Mouse (Mus musculus) hindbrain, embryonic 13.5 days (tissue): ENCODE data around the gene Pgam5. TPM values are rescaled to one million over a fixed set of nuclear protein-coding genes. Genes with fewer than 3 reads are reported as not detected.

Source experiments
- ATAC-seq: fragments of 200-750 bp; cut with Nextera tagmentation; 2 replicates; pipeline ENCODE4 v1.8.0; 2017; ENCODE audit warnings: moderate TSS enrichment; ENCODE audit not compliant: low FRiP score
- H3K27ac ChIP-seq: fragments of 300-500 bp; sonication (generic); 2 replicates; pipeline ENCODE4 v1.5.1; 2015; ENCODE audit warnings: inconsistent platforms, mild to moderate bottlenecking, moderate library complexity
- H3K27me3 ChIP-seq: fragments of 300-500 bp; sonication (generic); 2 replicates; pipeline ENCODE4 v1.6.1; 2015; ENCODE audit warnings: mild to moderate bottlenecking, inconsistent platforms
- H3K36me3 ChIP-seq: fragments of 300-500 bp; sonication (generic); 2 replicates; pipeline ENCODE4 v1.6.1; 2015; ENCODE audit warnings: mild to moderate bottlenecking, inconsistent platforms
- H3K4me1 ChIP-seq: fragments of 300-500 bp; sonication (generic); replicated peaks from 2 replicates; pipeline ENCODE4 v1.6.1; 2015; ENCODE audit warnings: inconsistent platforms
- H3K4me2 ChIP-seq: fragments of 300-500 bp; sonication (generic); 2 replicates; pipeline ENCODE4 v1.6.1; 2015; ENCODE audit warnings: inconsistent platforms, mild to moderate bottlenecking, moderate library complexity
- H3K4me3 ChIP-seq: fragments of 300-500 bp; sonication (generic); 2 replicates; pipeline ENCODE4 v1.5.1; 2015; ENCODE audit warnings: mild to moderate bottlenecking, inconsistent platforms
- H3K9ac ChIP-seq: fragments of 300-500 bp; sonication (generic); 2 replicates; pipeline ENCODE4 v1.6.1; 2015; ENCODE audit warnings: mild to moderate bottlenecking, inconsistent platforms
- H3K9me3 ChIP-seq: fragments of 300-500 bp; sonication (generic); 2 replicates; pipeline ENCODE4 v1.6.1; 2016; ENCODE audit warnings: inconsistent platforms
- WGBS: fragments of 180-500 bp; shearing (Covaris S2); methylation state at CpG from one replicate; pipeline ENCODE4 v1.1.7; 2015; 5-methylcytosine and 5-hydroxymethylcytosine counted together
- polyA plus RNA-seq: library from polyadenylated mRNA; unstranded; fragments of >200 nt; fragmentation: Nextera tagmentation; extraction: Ambion mirVana; gene quantifications from 2 replicates; pipeline ENCODE4 v1.2.1, GENCODE M21; 2015

Gene Pgam5
- 89.4 and 93.9 TPM in 2 replicates for polyA plus RNA-seq

- Histone ChIP-seq H3K4me2 (peak within 1 kb of the TSS; percentile 99), H3K27ac (peak within 1 kb of the TSS; percentile 76), H3K4me3 (peak within 1 kb of the TSS; percentile 98), H3K9me3 (no peaks in the 10 kb centered on the region), H3K36me3 (peaks cover 33% of the 10 kb centered on the region), H3K9ac (peak within 1 kb of the TSS; percentile 96), H3K4me1 (peaks cover 18% of the 10 kb centered on the region), H3K27me3 (no peaks in the 10 kb centered on the region)
- ATAC-seq, result peak; percentile 87
- WGBS, result under 1% methylated on average over 62 of the region's 66 CpGs
Measured at GRCm38 (mm10) chr5:110269141-110270101, at the start of gene Pgam5. Gene Pgam5, minus strand, starts transcription at chr5:110269913.

DNA sequence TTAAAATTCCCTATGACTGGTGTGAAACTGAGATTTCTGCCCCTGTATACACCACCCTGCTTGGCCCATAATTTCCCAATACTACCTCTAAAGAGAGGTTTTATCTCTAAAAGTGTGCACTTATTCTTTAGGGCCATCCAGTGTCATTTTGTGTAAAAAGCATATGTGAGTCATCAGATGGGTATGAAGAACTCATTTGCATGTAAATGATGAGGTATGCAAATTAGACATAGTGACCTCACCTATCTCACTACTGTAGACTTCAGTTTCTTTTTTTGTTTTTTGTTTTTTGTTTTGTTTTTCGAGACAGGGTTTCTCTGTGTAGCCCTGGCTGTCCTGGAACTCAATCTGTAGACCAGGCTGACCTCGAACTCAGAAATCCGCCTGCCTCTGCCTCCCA is 43.4 kb upstream of the Pgam5 start:
- Histone ChIP-seq H3K36me3 (peaks cover 32% of the 10 kb centered on the region), H3K9me3 (no peaks in the 10 kb centered on the region), H3K9ac (no peak overlapping the region), H3K4me1 (no peaks in the 10 kb centered on the region), H3K27ac (no peak overlapping the region), H3K27me3 (no peaks in the 10 kb centered on the region), H3K4me3 (no peak overlapping the region), H3K4me2 (no peak overlapping the region)
- no peak for ATAC-seq
- 94% methylated on average over 3 of the region's 3 CpGs for whole genome bisulfite sequencing

GRCm38 (mm10) chr5:110308861-110309260 is 39.1 kb upstream of the Pgam5 start:
- Histone ChIP-seq H3K9me3 (no peaks in the 10 kb centered on the region), H3K27ac (no peak overlapping the region), H3K4me2 (no peak overlapping the region), H3K4me1 (no peaks in the 10 kb centered on the region), H3K9ac (no peak overlapping the region), H3K4me3 (no peak overlapping the region), H3K36me3 (peaks cover 54% of the 10 kb centered on the region), H3K27me3 (no peaks in the 10 kb centered on the region)
- no peak for ATAC-seq
- WGBS, result 94% methylated on average over 7 of the region's 7 CpGs

DNA sequence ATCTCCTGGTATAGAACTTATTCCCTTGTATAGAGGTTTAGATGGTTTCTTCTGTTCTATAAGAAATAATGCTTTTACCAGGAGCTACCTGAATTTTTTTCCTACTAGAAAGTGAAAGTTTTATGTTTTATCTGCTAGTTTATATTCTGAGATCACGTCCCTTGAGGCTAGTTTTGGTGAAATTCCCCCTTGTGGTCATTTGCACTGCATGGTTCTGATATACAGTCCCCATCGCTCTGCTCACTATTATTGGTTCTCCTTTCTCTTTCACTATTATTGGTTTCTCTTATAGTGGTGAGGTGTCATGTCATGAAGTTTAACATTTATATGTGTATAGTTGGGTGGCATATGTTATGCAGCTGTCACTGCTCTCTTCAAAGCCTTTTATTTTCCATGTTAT is 30.9 kb upstream of the Pgam5 start:
- Histone ChIP-seq H3K9ac (no peak overlapping the region), H3K4me2 (no peak overlapping the region), H3K27me3 (no peaks in the 10 kb centered on the region), H3K27ac (no peak overlapping the region), H3K4me1 (no peaks in the 10 kb centered on the region), H3K4me3 (no peak overlapping the region), H3K9me3 (no peaks in the 10 kb centered on the region), H3K36me3 (peaks cover 55% of the 10 kb centered on the region)
- 96% methylated on average over 2 of the region's 2 CpGs for WGBS
- no peak for ATAC-seq

DNA sequence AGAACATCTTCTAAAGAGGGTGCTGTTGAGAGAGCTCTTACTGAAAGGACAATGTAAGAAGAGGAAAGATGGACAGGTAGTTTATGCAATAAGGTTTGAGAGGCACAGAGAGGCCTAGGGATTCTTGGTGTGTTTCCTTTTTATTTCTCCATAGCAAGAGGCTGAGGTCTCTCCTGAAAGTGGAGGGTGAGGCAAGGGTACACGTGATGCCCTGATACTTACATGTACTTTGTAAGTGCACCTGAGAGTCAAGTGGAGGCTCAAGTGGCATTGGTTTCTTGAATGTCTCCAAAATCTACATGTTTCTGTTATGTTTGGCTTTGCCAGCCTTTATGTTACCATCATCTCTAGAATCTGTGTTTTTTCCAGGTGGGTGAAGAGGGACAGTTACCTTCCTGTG is 26.9 kb upstream of the Pgam5 start:
- ATAC-seq, result no peak
- Histone ChIP-seq H3K9ac (no peak overlapping the region), H3K9me3 (no peaks in the 10 kb centered on the region), H3K36me3 (peaks cover 46% of the 10 kb centered on the region), H3K4me2 (no peak overlapping the region), H3K4me3 (no peak overlapping the region), H3K4me1 (no peaks in the 10 kb centered on the region), H3K27ac (no peak overlapping the region), H3K27me3 (no peaks in the 10 kb centered on the region)
- 100% methylated on average over 1 of the region's 1 CpGs for WGBS

GRCm38 (mm10) chr5:110291649-110292048 is 21.9 kb upstream of the Pgam5 start:
- Histone ChIP-seq H3K4me1 (peaks cover 5% of the 10 kb centered on the region; the same call in 1 of the 2 replicates), H3K9ac (no peak overlapping the region), H3K4me2 (no peak overlapping the region), H3K4me3 (no peak overlapping the region), H3K36me3 (peaks cover 32% of the 10 kb centered on the region), H3K27me3 (no peaks in the 10 kb centered on the region), H3K27ac (no peak overlapping the region), H3K9me3 (no peaks in the 10 kb centered on the region)
- 88% methylated on average over 1 of the region's 1 CpGs for WGBS
- no peak for ATAC-seq

DNA sequence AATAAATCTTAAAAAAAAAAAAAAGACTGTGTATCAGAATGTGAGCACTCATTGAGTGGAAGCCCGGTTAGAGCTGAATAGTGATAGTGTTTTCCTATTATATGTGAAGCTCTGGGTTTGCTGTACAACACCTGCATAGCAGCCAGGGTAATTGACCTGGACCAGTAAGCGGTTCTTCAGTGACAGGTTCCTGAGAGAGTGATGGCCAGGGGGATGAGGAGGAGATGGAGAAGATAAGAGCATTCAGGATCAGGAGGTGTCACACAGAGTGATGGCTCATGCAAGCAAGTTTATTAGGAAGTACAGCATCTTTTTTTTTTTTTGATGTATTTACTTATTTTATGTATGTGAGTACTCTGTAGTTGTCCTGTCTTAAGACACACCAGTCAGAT is 17.4 kb upstream of the Pgam5 start:
- H3K9me3 ChIP-seq, result no peaks in the 10 kb centered on the region
- H3K36me3 ChIP-seq, result peaks cover 10% of the 10 kb centered on the region
- H3K27me3 ChIP-seq, result peaks cover 23% of the 10 kb centered on the region
- H3K4me3 ChIP-seq, result peak overlapping the region; percentile 74; the same call in 1 of the 2 replicates
- peaks cover 14% of the 10 kb centered on the region; the same call in 1 of the 2 replicates for H3K4me1 ChIP-seq
- WGBS, result 77% methylated on average over 2 of the region's 2 CpGs
- H3K4me2 ChIP-seq, result peak overlapping the region; percentile 91
- no peak overlapping the region for H3K9ac ChIP-seq
- H3K27ac ChIP-seq, result no peak overlapping the region
- no peak for ATAC-seq

DNA sequence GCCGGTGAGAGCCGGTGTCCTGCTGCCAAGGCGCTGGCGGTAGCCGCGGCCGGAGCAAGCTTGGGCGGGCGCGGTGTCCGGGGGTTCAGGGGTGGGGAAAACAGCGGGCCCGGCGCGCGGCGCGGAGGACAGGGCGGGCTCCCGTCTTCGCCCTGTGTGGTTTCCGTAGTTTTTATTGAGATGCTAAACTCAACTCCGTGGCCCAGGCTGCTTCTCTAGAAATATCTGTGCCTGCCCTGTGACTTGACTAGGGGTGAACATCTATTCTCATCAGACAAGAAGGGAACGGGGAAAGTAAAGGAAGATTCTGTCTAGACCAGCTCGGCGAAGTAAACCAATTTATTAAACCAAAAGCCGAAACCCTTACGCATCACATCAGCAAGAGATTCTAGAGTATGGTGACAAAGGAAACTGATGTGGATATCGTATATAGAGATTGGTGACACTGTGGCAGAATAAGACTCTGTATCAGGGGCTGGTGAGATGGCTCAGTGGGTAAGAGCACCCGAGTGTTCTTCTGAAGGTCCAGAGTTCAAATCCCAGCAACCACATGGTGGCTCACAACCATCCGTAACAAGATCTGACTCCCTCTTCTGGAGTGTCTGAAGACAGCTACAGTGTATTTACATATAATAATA is 16.9 kb upstream of the Pgam5 start:
- WGBS, result 2% methylated on average over 31 of the region's 31 CpGs
- ATAC-seq, result peak; percentile 74; the same call in 1 of the 2 replicates
- H3K9me3 ChIP-seq, result no peaks in the 10 kb centered on the region
- peak overlapping the region; percentile 91 for H3K4me2 ChIP-seq
- H3K9ac ChIP-seq, result peak overlapping the region; percentile 82
- no peak overlapping the region for H3K27ac ChIP-seq
- peaks cover 14% of the 10 kb centered on the region; the same call in 1 of the 2 replicates for H3K4me1 ChIP-seq
- H3K27me3 ChIP-seq, result peaks cover 23% of the 10 kb centered on the region
- peaks cover 7% of the 10 kb centered on the region for H3K36me3 ChIP-seq
- peak overlapping the region; percentile 74 for H3K4me3 ChIP-seq

GRCm38 (mm10) chr5:110285770-110286445 is 16.2 kb upstream of the Pgam5 start, which contains the start of the genes Pxmp2 and Pole:
Gene Pxmp2, minus strand, starts transcription at chr5:110286186.
Gene Pole, plus strand, starts transcription at chr5:110286306.
- H3K4me1 ChIP-seq, result peaks cover 14% of the 10 kb centered on the region; the same call in 1 of the 2 replicates
- under 1% methylated on average over 58 of the region's 64 CpGs for WGBS
- peak within 1 kb of the TSS; percentile 91 for H3K4me2 ChIP-seq
- ATAC-seq, result peak; percentile 98
- peak within 1 kb of the TSS; percentile 82 for H3K9ac ChIP-seq
- no peaks in the 10 kb centered on the region for H3K9me3 ChIP-seq
- peak within 1 kb of the TSS; percentile 74 for H3K4me3 ChIP-seq
- H3K27ac ChIP-seq, result no peak within 1 kb of the TSS
- H3K27me3 ChIP-seq, result peaks cover 23% of the 10 kb centered on the region
- H3K36me3 ChIP-seq, result peaks cover 2% of the 10 kb centered on the region; the same call in 1 of the 2 replicates

GRCm38 (mm10) chr5:110285156-110285555 is 15.4 kb upstream of the Pgam5 start:
- ATAC-seq, result no peak
- H3K4me3 ChIP-seq, result peak overlapping the region; percentile 74
- H3K4me2 ChIP-seq, result peak overlapping the region; percentile 91
- H3K4me1 ChIP-seq, result peaks cover 14% of the 10 kb centered on the region; the same call in 1 of the 2 replicates
- peaks cover 23% of the 10 kb centered on the region for H3K27me3 ChIP-seq
- H3K9ac ChIP-seq, result peak overlapping the region; percentile 82; the same call in 1 of the 2 replicates
- H3K9me3 ChIP-seq, result no peaks in the 10 kb centered on the region
- H3K27ac ChIP-seq, result no peak overlapping the region
- WGBS, result 6% methylated on average over 15 of the region's 15 CpGs
- no peaks in the 10 kb centered on the region; the same call in 1 of the 2 replicates for H3K36me3 ChIP-seq

- 0 out of 2 replicates have a peak overlapping the region, but pooled peaks have one; percentile 74 for H3K4me3 ChIP-seq
- no peaks in the 10 kb centered on the region; the same call in 1 of the 2 replicates for H3K36me3 ChIP-seq
- H3K4me2 ChIP-seq, result no peak overlapping the region
- no peak overlapping the region for H3K9ac ChIP-seq
- ATAC-seq, result no peak
- 12% methylated on average over 4 of the region's 4 CpGs for WGBS
- H3K27ac ChIP-seq, result no peak overlapping the region
- H3K9me3 ChIP-seq, result no peaks in the 10 kb centered on the region
- H3K4me1 ChIP-seq, result peaks cover 14% of the 10 kb centered on the region; the same call in 1 of the 2 replicates
- H3K27me3 ChIP-seq, result peaks cover 23% of the 10 kb centered on the region
Measured at GRCm38 (mm10) chr5:110284536-110284935, 14.8 kb upstream of the Pgam5 start.
